Mouse (Mus musculus): ENCODE results near the gene Usp49.
"Not testable (repeated sequence)": the region's sequence is repeated elsewhere in the genome, so short reads cannot be mapped to it uniquely, and the experiment has no call there.

The Usp49 gene

GRCm38 (mm10) chr17:47654346-47654745 lies 23.9 kb downstream of the Usp49 start:
- not testable (repeated sequence) for DNase-seq

- no peak for DNase-seq
These were observed 25.2 kb downstream of the Usp49 start for GRCm38 (mm10) chr17:47655697-47656096.

GRCm38 (mm10) chr17:47657901-47658300 lies 27.4 kb downstream of the Usp49 start:
- DNase-seq, result no peak

- DNase-seq, result no peak
These were observed 28.3 kb downstream of the Usp49 start for GRCm38 (mm10) chr17:47658741-47659243.

- no peak for DNase-seq
These were observed 32.7 kb downstream of the Usp49 start for GRCm38 (mm10) chr17:47663009-47663713.

- no peak for DNase-seq
These were observed 34.0 kb downstream of the Usp49 start for GRCm38 (mm10) chr17:47664474-47664873.

GRCm38 (mm10) chr17:47669166-47669565 lies 38.7 kb downstream of the Usp49 start:
- no peak for DNase-seq

- no peak for DNase-seq
These were observed 41.5 kb downstream of the Usp49 start for GRCm38 (mm10) chr17:47671988-47672310.

- DNase-seq, result peak; percentile 85
These were observed 42.0 kb downstream of the Usp49 start for GRCm38 (mm10) chr17:47672311-47673111.

- DNase-seq, result peak; percentile 86
These were observed 46.1 kb downstream of the Usp49 start for GRCm38 (mm10) chr17:47676581-47676980.

GRCm38 (mm10) chr17:47678238-47678637 lies 47.7 kb downstream of the Usp49 start:
- DNase-seq, result no peak

- no peak for DNase-seq
These were observed 48.2 kb downstream of the Usp49 start for GRCm38 (mm10) chr17:47678702-47679101.

GRCm38 (mm10) chr17:47682836-47683235 lies 52.3 kb downstream of the Usp49 start:
- no peak for DNase-seq

- peak; percentile 98 for DNase-seq
These were observed 57.2 kb downstream of the Usp49 start for GRCm38 (mm10) chr17:47687409-47688343.

GRCm38 (mm10) chr17:47688344-47688607 lies 57.8 kb downstream of the Usp49 start, which contains the start of gene Tomm6:
Tomm6 (minus strand) TSS chr17:47688386.
- DNase-seq, result no peak

- DNase-seq, result peak; percentile 88
These were observed 58.4 kb downstream of the Usp49 start, which contains the start of gene Frs3 for GRCm38 (mm10) chr17:47688608-47689575. Frs3 (plus strand) TSS chr17:47689030.

GRCm38 (mm10) chr17:47689894-47690293 lies 59.4 kb downstream of the Usp49 start:
- DNase-seq, result no peak

- DNase-seq, result no peak
These were observed 61.2 kb downstream of the Usp49 start for GRCm38 (mm10) chr17:47691650-47692049.

GRCm38 (mm10) chr17:47693671-47694441 lies 63.4 kb downstream of the Usp49 start:
- peak; percentile 55 for DNase-seq

GRCm38 (mm10) chr17:47694442-47694502 lies 63.8 kb downstream of the Usp49 start, which contains the start of gene Gm21981:
Gm21981 (minus strand) TSS chr17:47694455.
- DNase-seq, result no peak

GRCm38 (mm10) chr17:47694503-47695336 lies 64.2 kb downstream of the Usp49 start, which contains the start of gene Prickle4:
Prickle4 (minus strand) TSS chr17:47694736.
- peak; percentile 99 for DNase-seq

Data from kidney, postnatal 10 days (tissue).